7 mouse cellular contexts compared by ENCODE assay signal in the genomic region with DNA sequence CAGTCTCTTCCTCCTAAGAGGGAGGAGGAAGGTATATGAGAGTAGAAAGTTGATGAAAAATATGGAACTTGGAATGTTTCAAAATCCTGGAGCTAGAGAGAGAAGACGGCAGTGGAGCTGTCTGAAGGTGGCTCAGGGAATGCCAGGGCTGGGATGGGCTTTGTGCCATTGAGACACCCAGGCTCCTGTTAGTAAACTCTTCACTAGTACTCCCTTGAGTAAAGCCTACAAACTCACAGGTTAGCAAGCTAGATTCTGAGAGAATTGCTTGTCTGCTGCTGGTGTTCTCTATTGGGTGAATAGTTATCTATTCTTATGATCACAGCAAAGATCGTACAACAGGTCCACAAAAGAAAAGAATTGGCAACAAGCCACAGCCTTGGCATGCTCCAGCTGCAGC.
"Had no signal": no experiment of that assay in that cellular context is flagged by ENCODE, and none has a peak within 500 bp of the region (broad histone marks: within the 10 kb centered on the region; RNA-seq: fewer than 3 reads in every experiment).

No protein-coding gene starts in this region.

- DNase-seq: kidney, adult 2 months; kidney, postnatal 14 days; liver; liver, embryonic 13.5 days; liver, postnatal 0 days; lung, postnatal 14 days; thymus, postnatal 36 days had no signal
